Mouse (Mus musculus): ENCODE measurements at regions not wholly inside any gene's neighbourhood (a gene's known extent, or its start where the extent isn't known, plus 50 kb on each side); places are given as distances from the start of the nearest gene placed in this dataset.

DNA sequence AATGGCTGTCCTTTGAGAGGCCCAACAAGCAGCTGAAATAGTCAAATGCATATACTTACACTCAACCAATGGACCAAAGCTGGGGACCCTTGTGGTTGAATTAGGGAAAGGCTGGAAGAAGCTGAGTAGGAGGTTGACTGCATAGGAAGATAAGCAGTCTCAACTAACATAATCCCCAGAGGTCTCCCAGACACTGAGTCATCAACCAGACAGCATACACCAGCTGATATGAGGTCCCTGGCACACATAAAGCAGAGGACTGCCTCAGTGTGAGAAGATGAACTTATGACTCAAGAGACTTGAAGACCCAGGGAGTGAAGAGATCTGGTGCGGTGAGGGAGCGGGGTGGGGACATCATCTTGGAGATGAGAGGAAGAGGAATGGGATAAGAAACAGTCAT is 863.8 kb downstream of the Nap1l3 start:
- Histone ChIP-seq H3K4me2 (replicated peaks; ENCODE audit: low read depth, low read length, severe bottlenecking) (no peak overlapping the region), H3K27ac (replicated peaks; ENCODE audit: low read depth, low read length) (no peak overlapping the region), H3K9me3 (ENCODE audit: control insufficient read depth, low read length) (no peaks in the 10 kb centered on the region), H3K4me3 (replicated peaks; ENCODE audit: low read length) (no peak overlapping the region), H3K9ac (ENCODE audit: low read depth, low read length, severe bottlenecking) (no peak overlapping the region), H3K36me3 (ENCODE audit: control insufficient read depth, insufficient read depth, low read length) (no peaks in the 10 kb centered on the region), H3K4me1 (ENCODE audit: control insufficient read depth, insufficient read depth, low read length) (no peaks in the 10 kb centered on the region), H3K27me3 (ENCODE audit: control insufficient read depth, insufficient read depth, low read length) (no peaks in the 10 kb centered on the region)
- ATAC-seq (ENCODE audit: low FRiP score, low read depth) (no peak), DNase-seq (ENCODE audit: low spot score) (no peak)
- WGBS = 98% methylated on average over 2 of the region's 2 CpGs
- TF ChIP-seq POLR2A (IDR thresholded peaks at IDR 0.05; ENCODE audit: borderline replicate concordance, extremely low read depth, insufficient read depth, insufficient read length) = no peak

DNA sequence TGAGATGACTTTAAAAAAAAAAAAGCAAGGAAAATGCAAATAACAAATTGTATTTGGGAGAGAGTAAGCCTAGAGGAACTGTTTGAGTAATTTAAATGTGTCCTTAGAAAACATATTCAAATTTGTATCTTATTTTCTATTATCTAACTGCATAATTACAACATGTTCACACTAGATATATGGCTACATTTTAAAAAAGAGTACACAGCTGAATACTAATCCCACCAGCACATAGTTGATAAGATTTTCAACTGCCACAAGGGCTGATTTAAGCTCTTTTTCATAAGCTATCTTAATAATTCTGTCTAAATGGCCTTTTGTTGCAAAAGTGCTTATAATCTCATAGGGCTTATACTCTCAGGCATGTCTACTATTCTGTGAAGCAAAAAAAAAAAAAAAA is 877.4 kb downstream of the Nap1l3 start:
- Histone ChIP-seq H3K27ac (replicated peaks; ENCODE audit: low read depth, low read length) (no peak overlapping the region), H3K9me3 (ENCODE audit: control insufficient read depth, low read length) (no peaks in the 10 kb centered on the region), H3K36me3 (ENCODE audit: control insufficient read depth, insufficient read depth, low read length) (no peaks in the 10 kb centered on the region), H3K27me3 (ENCODE audit: control insufficient read depth, insufficient read depth, low read length) (no peaks in the 10 kb centered on the region), H3K9ac (ENCODE audit: low read depth, low read length, severe bottlenecking) (no peak overlapping the region), H3K4me2 (replicated peaks; ENCODE audit: low read depth, low read length, severe bottlenecking) (no peak overlapping the region), H3K4me1 (ENCODE audit: control insufficient read depth, insufficient read depth, low read length) (no peaks in the 10 kb centered on the region), H3K4me3 (replicated peaks; ENCODE audit: low read length) (no peak overlapping the region)
- ATAC-seq (ENCODE audit: low FRiP score, low read depth) (no peak), DNase-seq (ENCODE audit: low spot score) (no peak)
- TF ChIP-seq POLR2A (IDR thresholded peaks at IDR 0.05; ENCODE audit: borderline replicate concordance, extremely low read depth, insufficient read depth, insufficient read length) = no peak

GRCm38 (mm10) chrX:121497727-121498126 is 899.5 kb downstream of the Nap1l3 start:
- no peaks in the 10 kb centered on the region for H3K4me1 ChIP-seq (ENCODE audit: control insufficient read depth, insufficient read depth, low read length)
- no peak for TF ChIP-seq POLR2A (IDR thresholded peaks at IDR 0.05; ENCODE audit: borderline replicate concordance, extremely low read depth, insufficient read depth, insufficient read length)
- H3K4me3 ChIP-seq (replicated peaks; ENCODE audit: low read length) = no peak overlapping the region
- WGBS = 37% methylated on average over 2 of the region's 2 CpGs
- H3K9me3 ChIP-seq (ENCODE audit: control insufficient read depth, low read length) = no peaks in the 10 kb centered on the region
- H3K27me3 ChIP-seq (ENCODE audit: control insufficient read depth, insufficient read depth, low read length) = no peaks in the 10 kb centered on the region
- no peak overlapping the region for H3K9ac ChIP-seq (ENCODE audit: low read depth, low read length, severe bottlenecking)
- no peaks in the 10 kb centered on the region for H3K36me3 ChIP-seq (ENCODE audit: control insufficient read depth, insufficient read depth, low read length)
- no peak overlapping the region for H3K27ac ChIP-seq (replicated peaks; ENCODE audit: low read depth, low read length)
- ATAC-seq (ENCODE audit: low FRiP score, low read depth) (no peak), DNase-seq (ENCODE audit: low spot score) (peak; percentile 14)
- no peak overlapping the region for H3K4me2 ChIP-seq (replicated peaks; ENCODE audit: low read depth, low read length, severe bottlenecking)

GRCm38 (mm10) chrX:121497219-121497618 is 900.0 kb downstream of the Nap1l3 start:
- TF ChIP-seq POLR2A (IDR thresholded peaks at IDR 0.05; ENCODE audit: borderline replicate concordance, extremely low read depth, insufficient read depth, insufficient read length) = no peak
- Histone ChIP-seq H3K4me3 (replicated peaks; ENCODE audit: low read length) (no peak overlapping the region), H3K4me1 (ENCODE audit: control insufficient read depth, insufficient read depth, low read length) (no peaks in the 10 kb centered on the region), H3K4me2 (replicated peaks; ENCODE audit: low read depth, low read length, severe bottlenecking) (no peak overlapping the region), H3K27me3 (ENCODE audit: control insufficient read depth, insufficient read depth, low read length) (no peaks in the 10 kb centered on the region), H3K27ac (replicated peaks; ENCODE audit: low read depth, low read length) (no peak overlapping the region), H3K9ac (ENCODE audit: low read depth, low read length, severe bottlenecking) (no peak overlapping the region), H3K9me3 (ENCODE audit: control insufficient read depth, low read length) (no peaks in the 10 kb centered on the region), H3K36me3 (ENCODE audit: control insufficient read depth, insufficient read depth, low read length) (no peaks in the 10 kb centered on the region)
- ATAC-seq (ENCODE audit: low FRiP score, low read depth) = no peak
- DNase-seq (ENCODE audit: low spot score) = no peak

DNA sequence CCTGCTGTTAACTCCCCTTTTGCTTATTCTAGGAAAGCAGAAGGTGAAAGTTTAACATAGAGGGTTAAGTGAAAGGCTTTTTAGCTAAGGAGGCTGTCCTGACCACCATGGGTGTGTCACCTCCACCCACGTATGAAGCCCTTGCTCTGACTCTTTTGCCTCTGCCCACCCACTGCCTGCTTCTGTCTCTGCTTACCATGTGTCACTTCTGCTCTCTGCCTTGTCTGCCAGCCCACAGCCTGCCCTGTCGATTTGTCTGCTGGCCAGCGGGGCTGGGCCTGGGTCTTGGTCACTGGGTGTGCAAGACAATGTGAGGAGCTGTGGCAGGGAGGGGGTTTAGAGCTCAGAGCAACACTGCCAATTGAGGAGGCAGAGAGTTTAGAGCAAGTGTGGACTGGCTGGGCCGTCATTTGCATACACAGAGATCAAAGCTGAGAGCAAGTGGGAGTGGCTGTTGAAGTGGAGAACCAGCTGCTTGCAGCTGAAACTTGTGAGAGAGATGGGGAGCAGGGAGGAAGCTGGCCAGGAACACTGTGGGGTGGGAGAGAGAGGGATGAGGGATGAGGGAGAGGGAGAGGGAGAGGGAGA is 917.7 kb downstream of the Nap1l3 start:
- Histone ChIP-seq H3K27ac (replicated peaks; ENCODE audit: low read depth, low read length) (no peak overlapping the region), H3K9ac (ENCODE audit: low read depth, low read length, severe bottlenecking) (no peak overlapping the region), H3K27me3 (ENCODE audit: control insufficient read depth, insufficient read depth, low read length) (no peaks in the 10 kb centered on the region), H3K4me2 (replicated peaks; ENCODE audit: low read depth, low read length, severe bottlenecking) (no peak overlapping the region), H3K9me3 (ENCODE audit: control insufficient read depth, low read length) (no peaks in the 10 kb centered on the region), H3K36me3 (ENCODE audit: control insufficient read depth, insufficient read depth, low read length) (no peaks in the 10 kb centered on the region), H3K4me1 (ENCODE audit: control insufficient read depth, insufficient read depth, low read length) (no peaks in the 10 kb centered on the region), H3K4me3 (replicated peaks; ENCODE audit: low read length) (no peak overlapping the region)
- DNase-seq (ENCODE audit: low spot score) (no peak), ATAC-seq (ENCODE audit: low FRiP score, low read depth) (no peak)
- no peak for TF ChIP-seq POLR2A (IDR thresholded peaks at IDR 0.05; ENCODE audit: borderline replicate concordance, extremely low read depth, insufficient read depth, insufficient read length)
- 18% methylated on average over 4 of the region's 4 CpGs for WGBS

- Histone ChIP-seq H3K4me3 (replicated peaks; ENCODE audit: low read length) (no peak overlapping the region), H3K27me3 (ENCODE audit: control insufficient read depth, insufficient read depth, low read length) (no peaks in the 10 kb centered on the region), H3K4me1 (ENCODE audit: control insufficient read depth, insufficient read depth, low read length) (no peaks in the 10 kb centered on the region), H3K9me3 (ENCODE audit: control insufficient read depth, low read length) (no peaks in the 10 kb centered on the region), H3K4me2 (replicated peaks; ENCODE audit: low read depth, low read length, severe bottlenecking) (no peak overlapping the region), H3K9ac (ENCODE audit: low read depth, low read length, severe bottlenecking) (no peak overlapping the region), H3K36me3 (ENCODE audit: control insufficient read depth, insufficient read depth, low read length) (no peaks in the 10 kb centered on the region), H3K27ac (replicated peaks; ENCODE audit: low read depth, low read length) (no peak overlapping the region)
- DNase-seq (ENCODE audit: low spot score) (no peak), ATAC-seq (ENCODE audit: low FRiP score, low read depth) (no peak)
- TF ChIP-seq POLR2A (IDR thresholded peaks at IDR 0.05; ENCODE audit: borderline replicate concordance, extremely low read depth, insufficient read depth, insufficient read length) = no peak
- WGBS = 75% methylated on average over 6 of the region's 6 CpGs
Measured at GRCm38 (mm10) chrX:121429078-121429477, 968.1 kb downstream of the Nap1l3 start.
